Mouse (Mus musculus) MEL (cell line): Measurements from ENCODE around the gene Tirap.

Source experiments
- CTCF ChIP-seq, 3 experiments: IDR thresholded peaks in 2 of 3; conservative IDR thresholded peaks in 1 of 3; 2 replicates each; pipeline ENCODE4 v1.5.1; 2011 to 2012; ENCODE audit warnings: low read length in 3 of 3, low read depth in 2 of 3, mild to moderate bottlenecking in 2 of 3, improper control_type of control experiment in 1 of 3, inconsistent platforms in 1 of 3, mixed read lengths in 1 of 3, moderate library complexity in 1 of 3; ENCODE audit not compliant: control insufficient read depth in 1 of 3, insufficient read depth in 1 of 3, poor library complexity in 1 of 3, severe bottlenecking in 1 of 3
- ELF1 ChIP-seq: IDR thresholded peaks from 2 replicates; pipeline ENCODE4 v1.6.1; 2014; ENCODE audit warnings: low read depth, mild to moderate bottlenecking, inconsistent platforms, low read length, improper control_type of control experiment, moderate library complexity
- GABPA ChIP-seq: IDR thresholded peaks from 2 replicates; pipeline ENCODE4 v1.6.1; 2012; ENCODE audit warnings: low read depth, mild to moderate bottlenecking, inconsistent platforms, low read length, improper control_type of control experiment, moderate library complexity
- GATA1 ChIP-seq: IDR thresholded peaks from 2 replicates; pipeline ENCODE4 v1.6.1; 2011; ENCODE audit warnings: low read depth, low read length, improper control_type of control experiment
- MAX ChIP-seq: IDR thresholded peaks from 2 replicates; pipeline ENCODE4 v1.6.1; 2011; ENCODE audit warnings: low read length, improper control_type of control experiment
- POLR2A ChIP-seq, 2 experiments: IDR thresholded peaks; 2 replicates each; pipeline ENCODE4 v1.6.1; 2011 to 2012; ENCODE audit warnings: low read length in 2 of 2, mild to moderate bottlenecking in 2 of 2, control low read depth in 1 of 2, improper control_type of control experiment in 1 of 2, low read depth in 1 of 2, moderate library complexity in 1 of 2; ENCODE audit not compliant: control insufficient read depth in 1 of 2, insufficient read depth in 1 of 2, poor library complexity in 1 of 2
- SMC3 ChIP-seq: IDR thresholded peaks from 2 replicates; pipeline ENCODE4 v1.6.1; 2011; ENCODE audit warnings: low read depth, low read length, improper control_type of control experiment
- ZKSCAN1 ChIP-seq: IDR thresholded peaks from 2 replicates; pipeline ENCODE4 v1.6.1; 2012; ENCODE audit warnings: low read depth, mild to moderate bottlenecking, inconsistent platforms, low read length, improper control_type of control experiment, moderate library complexity

GRCm38 (mm10) chr9:35156862-35157261 lies 43.2 kb downstream of the Tirap start:
- no peak for TF ChIP-seq CTCF (IDR thresholded peaks at IDR 0.05 in 2 of 3, conservative IDR thresholded peaks at IDR 0.05 in 1 of 3; ENCODE audit: control insufficient read depth in 1 of 3, insufficient read depth in 1 of 3, low read depth in 2 of 3, low read length in 3 of 3, poor library complexity in 1 of 3, severe bottlenecking in 1 of 3)
- no peak for TF ChIP-seq POLR2A (IDR thresholded peaks at IDR 0.05; ENCODE audit: control insufficient read depth in 1 of 2, insufficient read depth in 1 of 2, low read depth in 1 of 2, low read length in 2 of 2, poor library complexity in 1 of 2)
- TF ChIP-seq GABPA, result no peak
- no peak for TF ChIP-seq MAX
- no peak for TF ChIP-seq ELF1
- TF ChIP-seq GATA1, result no peak
- TF ChIP-seq SMC3, result no peak
- TF ChIP-seq ZKSCAN1, result no peak
